ENCODE assay signal across 21 mouse cellular contexts in genomic region chr9:110448356-110448755, GRCm38 (mm10). TPM values are rescaled to one million over a fixed set of nuclear protein-coding genes. Genes with fewer than 3 reads are reported as not detected.
DNase-seq lines count a peak whose midpoint lies in the region; ATAC-seq and TF ChIP-seq lines count a peak whose summit lies in the region.
"Had no signal": no experiment of that assay in that cellular context is flagged by ENCODE, and none has a peak within 500 bp of the region (broad histone marks: within the 10 kb centered on the region; RNA-seq: fewer than 3 reads in every experiment).

No protein-coding gene starts in this region.

- 83% methylated on average over 15 of the region's 15 CpGs for WGBS in forebrain, postnatal 0 days
- WGBS in forebrain, embryonic 12.5 days = 83% methylated on average over 15 of the region's 15 CpGs
- WGBS in kidney, embryonic 14.5 days = 90% methylated on average over 15 of the region's 15 CpGs
- WGBS in neural tube, embryonic 13.5 days = 77% methylated on average over 15 of the region's 15 CpGs
- WGBS in neural tube, embryonic 15.5 days = 89% methylated on average over 15 of the region's 15 CpGs

- no peak for TF ChIP-seq CTCF in forebrain, postnatal 0 days (IDR thresholded peaks at IDR 0.05; ENCODE audit: low read depth)

- H3K27ac ChIP-seq in forebrain, postnatal 0 days (ENCODE audit: low read depth, low read length) = no peak overlapping the region
- no peak overlapping the region for H3K27ac ChIP-seq in forebrain, embryonic 12.5 days
- H3K27ac ChIP-seq in kidney, embryonic 14.5 days (ENCODE audit: low read depth, low read length) = no peak overlapping the region
- H3K27ac ChIP-seq in neural tube, embryonic 13.5 days (replicated peaks) = no peak overlapping the region
- no peak overlapping the region for H3K27ac ChIP-seq in neural tube, embryonic 15.5 days (replicated peaks)
- H3K27ac ChIP-seq: forebrain, embryonic 13.5 days; heart, embryonic 10.5 days; heart, embryonic 15.5 days; hindbrain, embryonic 15.5 days; kidney, postnatal 0 days; liver, embryonic 14.5 days; macrophage had no signal

- H3K36me3 ChIP-seq in forebrain, postnatal 0 days (ENCODE audit: insufficient read depth) = peaks cover 11% of the 10 kb centered on the region; the same call in 1 of the 2 replicates
- peaks cover 16% of the 10 kb centered on the region; the same call in 1 of the 2 replicates for H3K36me3 ChIP-seq in forebrain, embryonic 12.5 days (replicated peaks)
- H3K36me3 ChIP-seq in kidney, embryonic 14.5 days (ENCODE audit: control insufficient read depth, insufficient read depth, low read length) = peaks cover 6% of the 10 kb centered on the region; the same call in 1 of the 2 replicates
- H3K36me3 ChIP-seq in neural tube, embryonic 13.5 days = peaks cover 37% of the 10 kb centered on the region
- peaks cover 28% of the 10 kb centered on the region for H3K36me3 ChIP-seq in neural tube, embryonic 15.5 days

- peaks cover 4% of the 10 kb centered on the region; the same call in 1 of the 2 replicates for H3K4me1 ChIP-seq in forebrain, postnatal 0 days (ENCODE audit: insufficient read depth)
- H3K4me1 ChIP-seq in forebrain, embryonic 12.5 days = 0 out of 2 replicates have a peak, but pooled peaks cover 3% of the 10 kb centered on the region
- H3K4me1 ChIP-seq in kidney, embryonic 14.5 days (ENCODE audit: control insufficient read depth, insufficient read depth, low read length) = no peaks in the 10 kb centered on the region
- no peaks in the 10 kb centered on the region; the same call in 1 of the 2 replicates for H3K4me1 ChIP-seq in neural tube, embryonic 13.5 days (replicated peaks)
- peaks cover 4% of the 10 kb centered on the region; the same call in 1 of the 2 replicates for H3K4me1 ChIP-seq in neural tube, embryonic 15.5 days

- peak; percentile 27; the same call in 1 of the 2 replicates for ATAC-seq in forebrain, postnatal 0 days
- ATAC-seq in forebrain, embryonic 12.5 days (ENCODE audit: low FRiP score) = no peak
- 0 out of 2 replicates have a peak, but pooled peaks have one; percentile 16 for ATAC-seq in kidney, embryonic 14.5 days (ENCODE audit: low FRiP score, low TSS enrichment)
- ATAC-seq in neural tube, embryonic 13.5 days (ENCODE audit: low read depth) = no peak; the same call in 1 of the 2 replicates
- ATAC-seq in neural tube, embryonic 15.5 days (ENCODE audit: low FRiP score) = no peak
- ATAC-seq in erythroid progenitor cell, adult 5-6 weeks (replicated peaks; ENCODE audit: low FRiP score, poor library complexity, severe bottlenecking) = no peak

- no peak overlapping the region for H3K4me3 ChIP-seq in forebrain, postnatal 0 days (ENCODE audit: low read depth, low read length)
- H3K4me3 ChIP-seq in forebrain, embryonic 12.5 days (replicated peaks) = no peak overlapping the region
- no peak overlapping the region for H3K4me3 ChIP-seq in kidney, embryonic 14.5 days (ENCODE audit: low read length)
- no peak overlapping the region for H3K4me3 ChIP-seq in neural tube, embryonic 13.5 days
- H3K4me3 ChIP-seq in neural tube, embryonic 15.5 days (replicated peaks) = no peak overlapping the region
- H3K4me3 ChIP-seq: forebrain, embryonic 13.5 days; heart, embryonic 10.5 days; heart, embryonic 15.5 days; hindbrain, embryonic 15.5 days had no signal

- no peak for DNase-seq in forebrain, postnatal 0 days
- DNase-seq in kidney, adult 8-10 months = no peak
- DNase-seq in B cell, adult 2 months = no peak

- H3K4me2 ChIP-seq in forebrain, postnatal 0 days (ENCODE audit: low read depth) = no peak overlapping the region
- H3K4me2 ChIP-seq in forebrain, embryonic 12.5 days = no peak overlapping the region
- no peak overlapping the region for H3K4me2 ChIP-seq in kidney, embryonic 14.5 days (replicated peaks; ENCODE audit: low read depth, low read length)
- no peak overlapping the region for H3K4me2 ChIP-seq in neural tube, embryonic 13.5 days
- H3K4me2 ChIP-seq in neural tube, embryonic 15.5 days = no peak overlapping the region
- H3K4me2 ChIP-seq: forebrain, embryonic 13.5 days; heart, embryonic 15.5 days; hindbrain, embryonic 15.5 days had no signal

- H3K27me3 ChIP-seq in forebrain, postnatal 0 days (ENCODE audit: insufficient read depth, low read length) = no peaks in the 10 kb centered on the region
- no peaks in the 10 kb centered on the region for H3K27me3 ChIP-seq in forebrain, embryonic 12.5 days
- H3K27me3 ChIP-seq in kidney, embryonic 14.5 days (ENCODE audit: control insufficient read depth, insufficient read depth, low read length) = no peaks in the 10 kb centered on the region
- H3K27me3 ChIP-seq in neural tube, embryonic 13.5 days = no peaks in the 10 kb centered on the region
- no peaks in the 10 kb centered on the region for H3K27me3 ChIP-seq in neural tube, embryonic 15.5 days (replicated peaks)
- H3K27me3 ChIP-seq: forebrain, embryonic 13.5 days; heart, embryonic 15.5 days; hindbrain, embryonic 15.5 days had no signal

- H3K9me3 ChIP-seq in forebrain, postnatal 0 days (ENCODE audit: low read length) = no peaks in the 10 kb centered on the region
- H3K9me3 ChIP-seq in forebrain, embryonic 12.5 days = no peaks in the 10 kb centered on the region
- H3K9me3 ChIP-seq in kidney, embryonic 14.5 days (ENCODE audit: control insufficient read depth, low read length) = no peaks in the 10 kb centered on the region
- H3K9me3 ChIP-seq in neural tube, embryonic 13.5 days = no peaks in the 10 kb centered on the region
- H3K9me3 ChIP-seq in neural tube, embryonic 15.5 days (replicated peaks) = no peaks in the 10 kb centered on the region
- H3K9me3 ChIP-seq: forebrain, embryonic 13.5 days; heart, embryonic 10.5 days; heart, embryonic 15.5 days; hindbrain, embryonic 15.5 days had no signal

- no peak overlapping the region for H3K9ac ChIP-seq in forebrain, postnatal 0 days
- H3K9ac ChIP-seq in forebrain, embryonic 12.5 days = no peak overlapping the region
- no peak overlapping the region for H3K9ac ChIP-seq in kidney, embryonic 14.5 days (ENCODE audit: low read depth, low read length)
- 0 out of 2 replicates have a peak overlapping the region, but pooled peaks have one; percentile 8 for H3K9ac ChIP-seq in neural tube, embryonic 13.5 days
- H3K9ac ChIP-seq in neural tube, embryonic 15.5 days (replicated peaks) = no peak overlapping the region
- H3K9ac ChIP-seq: forebrain, embryonic 13.5 days; heart, embryonic 15.5 days; hindbrain, embryonic 15.5 days; liver, embryonic 14.5 days had no signal

RNA-seq across cellular contexts. Expression of gene Klhl18, which starts 28.1 kb away (rescaled TPM):
- total RNA-seq in forebrain, postnatal 0 days (2014; rRNA removed) = 28.2 and 36.8 TPM in 2 replicates
- 15.6 and 19.3 TPM in 2 replicates for polyA plus RNA-seq in forebrain, postnatal 0 days (2015; fragmentation: Nextera tagmentation; extraction: Ambion mirVana)
- polyA plus RNA-seq in forebrain, embryonic 12.5 days (2016; fragmentation: Nextera tagmentation; extraction: Ambion mirVana) = 10.3 and 10.5 TPM in 2 replicates
- polyA plus RNA-seq in kidney, embryonic 14.5 days (2014; fragmentation: Nextera tagmentation; extraction: Ambion mirVana) = 5.1 and 10.5 TPM in 2 replicates
- polyA plus RNA-seq in neural tube, embryonic 13.5 days (2015; fragmentation: Nextera tagmentation; extraction: Ambion mirVana) = 16.6 and 18.6 TPM in 2 replicates
- polyA plus RNA-seq in neural tube, embryonic 15.5 days (2015; fragmentation: Nextera tagmentation; extraction: Ambion mirVana) = 20.8 and 22.4 TPM in 2 replicates
- total RNA-seq in erythroid progenitor cell, adult 5-6 weeks (2015; ENCODE audit: low replicate concordance) = 2.5 and 5.9 TPM in 2 replicates
- 0.68 and 2.6 TPM in 2 replicates for total RNA-seq in erythroid progenitor cell, adult 5-6 weeks (2017; ENCODE audit: low replicate concordance)

RNA-seq across cellular contexts. Expression of gene Kif9, which starts 28.4 kb away (rescaled TPM):
- 4.4 and 5.4 TPM in 2 replicates for total RNA-seq in forebrain, postnatal 0 days (2014; rRNA removed)
- polyA plus RNA-seq in forebrain, postnatal 0 days (2015; fragmentation: Nextera tagmentation; extraction: Ambion mirVana) = 3.0 and 3.8 TPM in 2 replicates
- 1.6 and 2.0 TPM in 2 replicates for polyA plus RNA-seq in forebrain, embryonic 12.5 days (2016; fragmentation: Nextera tagmentation; extraction: Ambion mirVana)
- 1.2 TPM in 2 replicates for polyA plus RNA-seq in kidney, embryonic 14.5 days (2014; fragmentation: Nextera tagmentation; extraction: Ambion mirVana)
- polyA plus RNA-seq in neural tube, embryonic 13.5 days (2015; fragmentation: Nextera tagmentation; extraction: Ambion mirVana) = 2.3 and 2.5 TPM in 2 replicates
- polyA plus RNA-seq in neural tube, embryonic 15.5 days (2015; fragmentation: Nextera tagmentation; extraction: Ambion mirVana) = 3.4 and 4.7 TPM in 2 replicates
- 0.72 TPM in 1 of 2 replicates, not detected in the other for total RNA-seq in erythroid progenitor cell, adult 5-6 weeks (2015; ENCODE audit: low replicate concordance)
- total RNA-seq in erythroid progenitor cell, adult 5-6 weeks (2017; ENCODE audit: low replicate concordance) = not detected in 2 replicates
- total RNA-seq: gastrocnemius, adult 18-20 months had no signal

RNA-seq across cellular contexts. Expression of gene Ngp, which starts 28.8 kb away (rescaled TPM):
- 0.31 TPM in 1 of 2 replicates, not detected in the other for total RNA-seq in forebrain, postnatal 0 days (2014; rRNA removed)
- polyA plus RNA-seq in forebrain, postnatal 0 days (2015; fragmentation: Nextera tagmentation; extraction: Ambion mirVana) = 1.4 and 2.9 TPM in 2 replicates
- polyA plus RNA-seq in forebrain, embryonic 12.5 days (2016; fragmentation: Nextera tagmentation; extraction: Ambion mirVana) = 1.2 and 2.2 TPM in 2 replicates
- polyA plus RNA-seq in kidney, embryonic 14.5 days (2014; fragmentation: Nextera tagmentation; extraction: Ambion mirVana) = not detected in 2 replicates
- 2.8 and 3.1 TPM in 2 replicates for polyA plus RNA-seq in neural tube, embryonic 13.5 days (2015; fragmentation: Nextera tagmentation; extraction: Ambion mirVana)
- polyA plus RNA-seq in neural tube, embryonic 15.5 days (2015; fragmentation: Nextera tagmentation; extraction: Ambion mirVana) = 1.9 and 3.3 TPM in 2 replicates
- total RNA-seq in erythroid progenitor cell, adult 5-6 weeks (2015; ENCODE audit: low replicate concordance) = 3,384 and 3,702 TPM in 2 replicates
- 855 and 1,251 TPM in 2 replicates for total RNA-seq in erythroid progenitor cell, adult 5-6 weeks (2017; ENCODE audit: low replicate concordance)
- total RNA-seq: adrenal gland, postnatal 36 days; gastrocnemius, adult 18-20 months; gastrocnemius, postnatal 25 days; heart, postnatal 25 days had no signal
- polyA plus RNA-seq: adrenal gland, adult 2 months; CD4-positive, CD25-positive, alpha-beta regulatory T cell, adult 4 months; heart, embryonic 10.5 days had no signal

RNA-seq across cellular contexts. Expression of gene Ptpn23, which starts 40.3 kb away (rescaled TPM):
- total RNA-seq in forebrain, postnatal 0 days (2014; rRNA removed) = 25.3 and 26.2 TPM in 2 replicates
- polyA plus RNA-seq in forebrain, postnatal 0 days (2015; fragmentation: Nextera tagmentation; extraction: Ambion mirVana) = 7.8 and 10.2 TPM in 2 replicates
- polyA plus RNA-seq in forebrain, embryonic 12.5 days (2016; fragmentation: Nextera tagmentation; extraction: Ambion mirVana) = 20.4 and 20.9 TPM in 2 replicates
- polyA plus RNA-seq in kidney, embryonic 14.5 days (2014; fragmentation: Nextera tagmentation; extraction: Ambion mirVana) = 16.1 and 18.6 TPM in 2 replicates
- polyA plus RNA-seq in neural tube, embryonic 13.5 days (2015; fragmentation: Nextera tagmentation; extraction: Ambion mirVana) = 21.5 and 27.8 TPM in 2 replicates
- 24.6 and 25.8 TPM in 2 replicates for polyA plus RNA-seq in neural tube, embryonic 15.5 days (2015; fragmentation: Nextera tagmentation; extraction: Ambion mirVana)
- total RNA-seq in erythroid progenitor cell, adult 5-6 weeks (2015; ENCODE audit: low replicate concordance) = 2.1 and 6.1 TPM in 2 replicates
- 2.6 and 3.7 TPM in 2 replicates for total RNA-seq in erythroid progenitor cell, adult 5-6 weeks (2017; ENCODE audit: low replicate concordance)

Comparison
In these comparisons a context has a peak if more than half of its experiments do, and no peak if none do; other contexts are left out.
1. ATAC-seq: peak in forebrain, postnatal 0 days (single experiment) and kidney, embryonic 14.5 days (single experiment); none in forebrain, embryonic 12.5 days (single experiment), neural tube, embryonic 13.5 days (single experiment), neural tube, embryonic 15.5 days (single experiment) and erythroid progenitor cell, adult 5-6 weeks (single experiment).